Mouse (Mus musculus) MEL (cell line): ENCODE measurements around the gene Lrrfip1.

Source experiments
- CHD1 ChIP-seq: IDR thresholded peaks from 2 replicates; pipeline ENCODE4 v1.6.1; 2012; ENCODE audit warnings: low read depth, mild to moderate bottlenecking, inconsistent platforms, low read length, improper control_type of control experiment
- CTCF ChIP-seq, 3 experiments: IDR thresholded peaks in 2 of 3; conservative IDR thresholded peaks in 1 of 3; 2 replicates each; pipeline ENCODE4 v1.5.1; 2011 to 2012; ENCODE audit warnings: low read length in 3 of 3, low read depth in 2 of 3, mild to moderate bottlenecking in 2 of 3, improper control_type of control experiment in 1 of 3, inconsistent platforms in 1 of 3, mixed read lengths in 1 of 3, moderate library complexity in 1 of 3; ENCODE audit not compliant: control insufficient read depth in 1 of 3, insufficient read depth in 1 of 3, poor library complexity in 1 of 3, severe bottlenecking in 1 of 3
- EP300 ChIP-seq, 2 experiments: IDR thresholded peaks; 2 replicates each; pipeline ENCODE4 v1.6.1; 2011; ENCODE audit warnings: improper control_type of control experiment in 2 of 2, low read length in 2 of 2, low read depth in 1 of 2, mild to moderate bottlenecking in 1 of 2
- HCFC1 ChIP-seq: IDR thresholded peaks from 2 replicates; pipeline ENCODE4 v1.6.1; 2012; ENCODE audit warnings: low read depth, mild to moderate bottlenecking, inconsistent platforms, low read length, improper control_type of control experiment, moderate library complexity
- RCOR1 ChIP-seq: IDR thresholded peaks from 2 replicates; pipeline ENCODE4 v1.6.1; 2012; ENCODE audit warnings: low read depth, mild to moderate bottlenecking, inconsistent platforms, low read length, improper control_type of control experiment
- UBTF ChIP-seq: IDR thresholded peaks from 2 replicates; pipeline ENCODE4 v1.6.1; 2012; ENCODE audit warnings: low read depth, mild to moderate bottlenecking, inconsistent platforms, low read length, improper control_type of control experiment, moderate library complexity, borderline replicate concordance; ENCODE audit not compliant: insufficient read depth
- ZKSCAN1 ChIP-seq: IDR thresholded peaks from 2 replicates; pipeline ENCODE4 v1.6.1; 2012; ENCODE audit warnings: low read depth, mild to moderate bottlenecking, inconsistent platforms, low read length, improper control_type of control experiment, moderate library complexity

GRCm38 (mm10) chr1:91030383-91030782, 31.8 kb downstream of the Lrrfip1 start:
- TF ChIP-seq CTCF (IDR thresholded peaks at IDR 0.05 in 2 of 3, conservative IDR thresholded peaks at IDR 0.05 in 1 of 3; ENCODE audit: control insufficient read depth in 1 of 3, insufficient read depth in 1 of 3, low read depth in 2 of 3, low read length in 3 of 3, poor library complexity in 1 of 3, severe bottlenecking in 1 of 3), result no peak
- TF ChIP-seq EP300 (IDR thresholded peaks at IDR 0.05; ENCODE audit: low read depth in 1 of 2, low read length in 2 of 2), result no peak
- TF ChIP-seq CHD1, result no peak
- TF ChIP-seq RCOR1, result no peak
- no peak for TF ChIP-seq ZKSCAN1
- no peak for TF ChIP-seq HCFC1
- no peak for TF ChIP-seq UBTF
